Mouse (Mus musculus): ENCODE measurements around the gene Acvr2b. TPM values are rescaled to one million over a fixed set of nuclear protein-coding genes. Genes with fewer than 3 reads are reported as not detected.

The Acvr2b gene
- polyA plus RNA-seq, 1 experiment from 2014 or later: 6.3 TPM

DNA sequence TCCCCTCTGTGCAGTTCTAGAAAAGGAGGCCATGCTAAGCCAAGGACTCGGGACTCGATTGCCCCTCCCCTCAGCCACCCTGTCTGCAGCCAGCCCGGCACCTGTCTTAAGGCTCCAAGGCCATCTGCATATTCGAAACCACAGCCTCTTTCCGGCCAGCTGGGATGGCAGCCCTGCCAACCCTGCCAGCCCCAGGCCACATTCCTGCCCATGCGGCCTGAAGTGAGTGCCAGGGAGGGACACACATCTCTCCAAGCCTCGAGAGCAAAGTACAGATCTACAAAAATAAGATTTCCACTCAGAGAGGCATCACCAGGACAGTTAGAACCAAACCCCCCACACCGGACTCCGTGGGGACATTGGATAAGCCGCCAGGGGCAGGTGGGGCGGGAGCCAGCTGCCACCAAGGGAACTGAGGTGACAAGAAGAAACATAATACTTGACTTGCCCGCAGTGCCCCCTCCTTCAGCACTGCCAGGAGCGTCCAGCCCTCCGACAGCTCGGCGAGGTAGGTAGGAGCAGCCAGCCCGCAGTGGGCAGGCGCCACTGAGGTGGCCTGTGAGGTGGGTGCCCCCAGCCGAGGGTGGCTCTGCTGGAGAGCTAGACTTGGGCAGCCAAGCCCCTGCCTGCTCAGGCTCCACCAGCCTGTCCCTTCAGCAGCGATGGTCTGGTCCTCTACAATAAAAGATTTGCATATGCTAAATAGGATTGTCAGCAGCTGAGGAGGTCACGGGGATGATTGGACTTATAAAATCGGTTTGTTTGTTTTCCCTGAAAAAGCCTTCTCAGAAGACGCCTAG, 81.8 kb downstream of the Acvr2b start:
- ATAC-seq (ENCODE audit: low FRiP score, low TSS enrichment) (no peak; the same call in 1 of the 2 replicates), DNase-seq (ENCODE audit: low spot score) (no peak)
- no peaks in the 10 kb centered on the region for H3K9me3 ChIP-seq (ENCODE audit: control insufficient read depth, low read length)
- TF ChIP-seq CTCF (IDR thresholded peaks at IDR 0.05; ENCODE audit: low read depth) (no peak), EP300 (optimal IDR thresholded peaks at IDR 0.05) (no peak)
- WGBS: 45% methylated on average over 23 of the region's 23 CpGs
- H3K27ac ChIP-seq (replicated peaks): no peak overlapping the region
- H3K4me1 ChIP-seq (replicated peaks; ENCODE audit: control insufficient read depth, insufficient read depth): no peaks in the 10 kb centered on the region
- H3K9ac ChIP-seq (ENCODE audit: low read length): no peak overlapping the region
- H3K4me2 ChIP-seq (replicated peaks; ENCODE audit: low read depth): no peak overlapping the region
- no peak overlapping the region for H3K4me3 ChIP-seq (ENCODE audit: low read depth, low read length)
- H3K36me3 ChIP-seq (ENCODE audit: control insufficient read depth, insufficient read depth, low read length): no peaks in the 10 kb centered on the region
- no peaks in the 10 kb centered on the region for H3K27me3 ChIP-seq (ENCODE audit: control insufficient read depth, insufficient read depth, low read length)

DNA sequence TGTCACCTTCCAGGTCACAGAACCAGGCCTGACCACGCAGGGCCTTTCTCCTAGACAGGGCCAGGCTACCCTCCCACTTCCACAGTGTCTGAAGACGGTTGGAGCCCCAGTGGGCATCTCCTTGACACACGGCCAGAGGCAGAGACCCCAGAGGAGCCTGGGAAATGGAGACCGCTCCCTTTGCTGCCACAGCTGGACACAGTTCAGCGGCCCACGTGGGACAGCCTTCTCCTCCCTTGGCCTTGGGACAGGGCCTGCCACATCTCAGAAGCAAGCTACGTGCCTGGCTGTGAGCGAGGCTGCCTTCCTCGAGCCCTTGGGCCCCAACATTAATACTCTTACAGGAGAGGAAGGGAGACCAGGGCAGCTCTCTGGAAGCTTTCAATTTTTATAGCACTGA, 82.5 kb downstream of the Acvr2b start:
- no peak for ATAC-seq (ENCODE audit: low FRiP score, low TSS enrichment)
- no peak for DNase-seq (ENCODE audit: low spot score)
- Histone ChIP-seq H3K4me2 (replicated peaks; ENCODE audit: low read depth) (no peak overlapping the region), H3K27me3 (ENCODE audit: control insufficient read depth, insufficient read depth, low read length) (no peaks in the 10 kb centered on the region), H3K4me3 (ENCODE audit: low read depth, low read length) (no peak overlapping the region), H3K27ac (replicated peaks) (no peak overlapping the region), H3K9ac (ENCODE audit: low read length) (no peak overlapping the region), H3K4me1 (replicated peaks; ENCODE audit: control insufficient read depth, insufficient read depth) (no peaks in the 10 kb centered on the region), H3K9me3 (ENCODE audit: control insufficient read depth, low read length) (no peaks in the 10 kb centered on the region), H3K36me3 (ENCODE audit: control insufficient read depth, insufficient read depth, low read length) (no peaks in the 10 kb centered on the region)
- whole genome bisulfite sequencing: 68% methylated on average over 9 of the region's 9 CpGs
- TF ChIP-seq CTCF (IDR thresholded peaks at IDR 0.05; ENCODE audit: low read depth): no peak
- no peak for TF ChIP-seq EP300 (optimal IDR thresholded peaks at IDR 0.05)

Other genes with a start within 250 kb of the Acvr2b start
- gene Acaa1b, start 245.0 kb upstream of the Acvr2b start, polyA plus RNA-seq (2015; fragmentation: Nextera tagmentation; extraction: Ambion mirVana): 10.7 and 11.2 TPM in 2 replicates
- gene Gm47289, start 243.0 kb upstream of the Acvr2b start, polyA plus RNA-seq (2015; fragmentation: Nextera tagmentation; extraction: Ambion mirVana): not detected in 2 replicates
- 0.07 TPM in 1 of 2 replicates, not detected in the other for gene Slc22a13, start 193.0 kb upstream of the Acvr2b start, polyA plus RNA-seq (2015; fragmentation: Nextera tagmentation; extraction: Ambion mirVana)
- 8.7 and 9.7 TPM in 2 replicates for gene Oxsr1, start 79.7 kb upstream of the Acvr2b start, polyA plus RNA-seq (2015; fragmentation: Nextera tagmentation; extraction: Ambion mirVana)
- 181 and 193 TPM in 2 replicates for gene Acaa1a, start 62.4 kb upstream of the Acvr2b start, polyA plus RNA-seq (2015; fragmentation: Nextera tagmentation; extraction: Ambion mirVana)
- gene Myd88, start 60.7 kb upstream of the Acvr2b start, polyA plus RNA-seq (2015; fragmentation: Nextera tagmentation; extraction: Ambion mirVana): 40.8 and 41.5 TPM in 2 replicates
- 3.2 and 5.7 TPM in 2 replicates for gene Xylb, start 44.7 kb upstream of the Acvr2b start, polyA plus RNA-seq (2015; fragmentation: Nextera tagmentation; extraction: Ambion mirVana)
- not detected in 2 replicates for gene Slc22a14, start 36.6 kb upstream of the Acvr2b start, polyA plus RNA-seq (2015; fragmentation: Nextera tagmentation; extraction: Ambion mirVana)
- gene Exog, start 42.8 kb downstream of the Acvr2b start, polyA plus RNA-seq (2015; fragmentation: Nextera tagmentation; extraction: Ambion mirVana): 8.5 TPM in 2 replicates
- gene Scn5a, start 176.9 kb downstream of the Acvr2b start, polyA plus RNA-seq (2015; fragmentation: Nextera tagmentation; extraction: Ambion mirVana): 0.10 and 0.18 TPM in 2 replicates